Mouse (Mus musculus) C2C12 (cell line): ENCODE measurements around the gene Nrxn3.

Experiments
- CEBPB ChIP-seq: IDR thresholded peaks from one replicate; pipeline ENCODE4 v1.6.1; 2011; ENCODE audit warnings: low read depth, mild to moderate bottlenecking, control low read depth, moderate library complexity
- CTCF ChIP-seq: IDR thresholded peaks from one replicate; pipeline ENCODE4 v1.5.1; 2011; ENCODE audit not compliant: control insufficient read depth, insufficient read depth, insufficient read length
- FOSL1 ChIP-seq: IDR thresholded peaks from one replicate; pipeline ENCODE4 v1.8.0; 2011; ENCODE audit warnings: mild to moderate bottlenecking, low read length; ENCODE audit not compliant: poor library complexity, insufficient read depth, severe bottlenecking
- MAX ChIP-seq: IDR thresholded peaks from one replicate; pipeline ENCODE4 v1.6.1; 2011; ENCODE audit warnings: mild to moderate bottlenecking, control low read depth
- MYOD1 ChIP-seq: IDR thresholded peaks from one replicate; pipeline ENCODE4 v1.6.1; 2011; ENCODE audit warnings: low read depth; ENCODE audit not compliant: control insufficient read depth, insufficient read length
- MYOG ChIP-seq: IDR thresholded peaks from one replicate; pipeline ENCODE4 v1.6.1; 2011; ENCODE audit not compliant: control insufficient read depth, insufficient read length; ENCODE audit errors: extremely low read depth
- USF1 ChIP-seq: IDR thresholded peaks from one replicate; pipeline ENCODE4 v1.6.1; 2011; ENCODE audit warnings: low read depth, mild to moderate bottlenecking, control low read depth, moderate library complexity

- TF ChIP-seq CTCF, result no peak
- TF ChIP-seq CEBPB, result no peak
- no peak for TF ChIP-seq USF1
- TF ChIP-seq MYOG, result no peak
- no peak for TF ChIP-seq MYOD1
- no peak for TF ChIP-seq MAX
- TF ChIP-seq FOSL1, result no peak
These were observed 222.3 kb downstream of the Nrxn3 start for GRCm38 (mm10) chr12:88944967-88945366.
